Mouse (Mus musculus) bone marrow macrophage, adult 2 months (primary cell): ENCODE results near the gene Npr3.

ENCODE experiments used
- CTCF ChIP-seq: IDR thresholded peaks from 2 replicates; pipeline ENCODE4 v1.5.1; 2012; ENCODE audit warnings: low read depth, mild to moderate bottlenecking, low read length, moderate library complexity
- POLR2A ChIP-seq: IDR thresholded peaks from 2 replicates; pipeline ENCODE4 v1.6.1; 2012; ENCODE audit warnings: mild to moderate bottlenecking, low read depth, low read length, borderline replicate concordance

DNA sequence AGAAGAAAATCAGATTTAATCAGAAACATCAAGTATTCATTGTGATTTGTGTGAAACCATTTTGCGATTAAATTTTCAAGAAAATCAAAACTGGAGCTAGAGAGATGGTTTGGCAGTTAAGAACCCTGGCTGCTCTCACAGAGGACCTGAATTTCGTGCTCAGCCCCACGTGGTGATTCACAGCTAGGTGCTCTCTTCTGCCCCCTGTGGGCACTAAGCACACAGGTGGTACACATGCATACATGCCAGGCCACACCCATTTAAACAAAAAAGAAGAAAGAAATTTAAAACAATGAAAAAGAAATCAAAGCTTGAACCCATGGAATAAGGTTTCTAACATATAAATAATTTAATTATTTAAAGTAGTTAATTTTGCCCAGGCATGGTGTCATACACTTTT is 15.7 kb downstream of the Npr3 start:
- 0 out of 2 replicates have a peak, but pooled peaks have one; percentile 25 for TF ChIP-seq CTCF
- TF ChIP-seq POLR2A = no peak
